Mouse (Mus musculus) heart, adult 18-20 months (tissue): ENCODE results near the gene Fndc1. TPM values are rescaled to one million over a fixed set of nuclear protein-coding genes. Genes with fewer than 3 reads are reported as not detected.

Experiments used
- DNase-seq, 2 experiments: peaks; one replicate each; pipeline ENCODE4 v3.0.0; 2021 to 2022; ENCODE audit warnings: mixed read lengths in 1 of 2
- microRNA-seq, 2 experiments: library from miRNA; unstranded; fragments of <30 nt; microRNA quantifications; one replicate each; pipeline ENCODE4 v1.2.0; 2022
- total RNA-seq, 2 experiments: library from RNA; stranded (reverse); gene quantifications; 2 replicates each; pipeline ENCODE4 v1.2.3; 2021

Gene Fndc1
- total RNA-seq, 2 experiments from 2014 or later = 12.3 to 15.9 TPM

GRCm38 (mm10) chr17:7707073-7707472 lies 120.0 kb downstream of the Fndc1 start:
- peak in 1 of 2 experiments; percentile 13 for DNase-seq

DNA sequence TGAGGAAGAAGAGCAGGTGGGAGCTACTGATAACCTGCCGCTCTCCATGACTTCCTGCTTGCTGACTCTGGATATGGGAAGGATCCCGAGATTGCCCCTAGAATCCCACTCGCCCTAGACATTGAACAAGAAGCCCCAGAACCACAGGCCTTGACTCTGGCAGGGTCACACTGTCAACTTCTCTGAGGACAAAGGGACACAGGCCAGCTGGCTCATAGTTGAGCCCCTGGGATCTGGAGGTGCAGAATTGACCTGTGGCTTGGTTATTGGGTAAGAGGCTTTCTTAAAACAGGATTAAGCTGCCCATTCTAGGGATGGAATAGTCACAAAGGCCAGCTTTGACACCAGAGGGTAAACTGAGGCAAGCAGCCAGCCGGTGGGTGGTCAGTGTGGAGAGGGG lies 136.8 kb downstream of the Fndc1 start:
- no peak for DNase-seq

Small RNAs within 50 kb of the gene (microRNA-seq; reads per million reads assigned to microRNA genes)
- gene Gm25872 = 0 reads per million in 2 experiments

Other genes with a start within 250 kb of the Fndc1 start
- 1 to 10 TPM; 2.7 to 3.0 TPM for gene Tagap, start 98.7 kb upstream of the Fndc1 start, total RNA-seq
- 10 to 100 TPM; 24.1 to 29.6 TPM for gene Rsph3a, start 118.3 kb upstream of the Fndc1 start, total RNA-seq